Mouse (Mus musculus) stomach, embryonic 15.5 days (tissue): ENCODE measurements around the gene Tfpi. TPM values are rescaled to one million over a fixed set of nuclear protein-coding genes. Genes with fewer than 3 reads are reported as not detected.

Source experiments
- ATAC-seq: fragments of 200-750 bp; cut with Nextera tagmentation; 2 replicates; pipeline ENCODE4 v1.8.0; 2017; ENCODE audit warnings: low read depth, moderate number of reproducible peaks, moderate TSS enrichment; ENCODE audit not compliant: insufficient read depth, low FRiP score
- H3K27ac ChIP-seq: fragments of 300-500 bp; sonication (generic); 2 replicates; pipeline ENCODE4 v1.5.1; 2015; ENCODE audit warnings: mild to moderate bottlenecking, inconsistent platforms
- H3K27me3 ChIP-seq: fragments of 300-500 bp; sonication (generic); replicated peaks from 2 replicates; pipeline ENCODE4 v1.6.1; 2015; ENCODE audit warnings: inconsistent platforms
- H3K36me3 ChIP-seq: fragments of 300-500 bp; sonication (generic); 2 replicates; pipeline ENCODE4 v1.6.1; 2015; ENCODE audit warnings: inconsistent platforms
- H3K4me1 ChIP-seq: fragments of 300-500 bp; sonication (generic); 2 replicates; pipeline ENCODE4 v1.6.1; 2015; ENCODE audit warnings: inconsistent platforms
- H3K4me2 ChIP-seq: fragments of 300-500 bp; sonication (generic); 2 replicates; pipeline ENCODE4 v1.6.1; 2015; ENCODE audit warnings: mild to moderate bottlenecking, inconsistent platforms
- H3K4me3 ChIP-seq: fragments of 300-500 bp; sonication (generic); replicated peaks from 2 replicates; pipeline ENCODE4 v1.5.1; 2015; ENCODE audit warnings: inconsistent platforms
- H3K9ac ChIP-seq: fragments of 300-500 bp; sonication (generic); 2 replicates; pipeline ENCODE4 v1.6.1; 2015; ENCODE audit warnings: inconsistent platforms
- H3K9me3 ChIP-seq: fragments of 300-500 bp; sonication (generic); 2 replicates; pipeline ENCODE4 v1.6.1; 2016; ENCODE audit warnings: inconsistent platforms
- WGBS: fragments of 180-500 bp; shearing (Covaris S2); methylation state at CpG from one replicate; pipeline ENCODE4 v1.1.7; 2015; 5-methylcytosine and 5-hydroxymethylcytosine counted together
- polyA plus RNA-seq: library from polyadenylated mRNA; unstranded; fragments of >200 nt; fragmentation: Nextera tagmentation; extraction: Ambion mirVana; gene quantifications from 2 replicates; pipeline ENCODE4 v1.2.1, GENCODE M21; 2015

The Tfpi gene
- polyA plus RNA-seq, 1 experiment from 2014 or later = 47.4 TPM

DNA sequence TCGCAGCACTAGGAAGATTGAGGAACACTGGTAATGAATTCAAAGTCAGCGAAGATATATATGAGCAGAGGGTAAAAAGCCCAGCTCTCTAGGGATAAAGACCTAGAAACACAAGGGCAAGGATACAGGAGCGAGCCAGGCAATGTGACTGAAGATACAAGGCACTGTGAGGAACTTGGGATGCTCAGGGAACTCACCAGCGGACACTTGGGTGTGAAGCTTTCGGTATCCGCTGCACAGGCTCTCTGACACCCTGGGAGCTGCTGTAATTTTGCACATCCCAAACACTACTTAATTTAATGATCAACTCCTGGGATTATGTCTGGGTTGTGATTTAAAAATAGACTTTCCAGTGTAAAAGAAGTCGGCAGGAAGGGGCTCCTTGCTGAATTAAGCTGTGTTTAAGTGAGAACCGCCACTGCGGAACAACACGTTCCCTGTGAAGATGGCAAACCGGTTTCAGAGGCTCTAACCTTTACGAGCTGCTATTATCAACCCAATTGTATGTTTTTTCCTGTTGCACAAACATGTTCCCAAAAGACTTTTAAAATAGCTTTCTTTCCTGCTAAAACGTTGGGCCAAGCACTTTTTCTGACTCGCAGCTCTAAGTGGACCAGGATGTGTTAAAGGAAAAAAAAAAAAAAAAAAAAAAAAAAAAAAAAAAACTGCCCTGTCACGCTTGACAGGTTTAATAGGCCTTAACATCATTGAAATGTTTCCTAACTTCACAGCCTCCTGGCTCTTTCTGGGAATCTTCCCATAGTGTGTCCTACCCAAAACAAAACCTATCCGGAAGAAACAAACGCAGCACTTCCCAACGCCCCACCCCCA is 89.8 kb downstream of the Tfpi start:
- Histone ChIP-seq H3K9me3 (no peaks in the 10 kb centered on the region), H3K4me2 (peak overlapping the region; percentile 22; the same call in 1 of the 2 replicates), H3K4me3 (no peak overlapping the region), H3K27ac (peak overlapping the region; percentile 65), H3K4me1 (0 out of 2 replicates have a peak, but pooled peaks cover 3% of the 10 kb centered on the region), H3K27me3 (no peaks in the 10 kb centered on the region), H3K36me3 (no peaks in the 10 kb centered on the region), H3K9ac (no peak overlapping the region)
- WGBS = 50% methylated on average over 18 of the region's 18 CpGs
- ATAC-seq = peak; percentile 35; the same call in 1 of the 2 replicates

DNA sequence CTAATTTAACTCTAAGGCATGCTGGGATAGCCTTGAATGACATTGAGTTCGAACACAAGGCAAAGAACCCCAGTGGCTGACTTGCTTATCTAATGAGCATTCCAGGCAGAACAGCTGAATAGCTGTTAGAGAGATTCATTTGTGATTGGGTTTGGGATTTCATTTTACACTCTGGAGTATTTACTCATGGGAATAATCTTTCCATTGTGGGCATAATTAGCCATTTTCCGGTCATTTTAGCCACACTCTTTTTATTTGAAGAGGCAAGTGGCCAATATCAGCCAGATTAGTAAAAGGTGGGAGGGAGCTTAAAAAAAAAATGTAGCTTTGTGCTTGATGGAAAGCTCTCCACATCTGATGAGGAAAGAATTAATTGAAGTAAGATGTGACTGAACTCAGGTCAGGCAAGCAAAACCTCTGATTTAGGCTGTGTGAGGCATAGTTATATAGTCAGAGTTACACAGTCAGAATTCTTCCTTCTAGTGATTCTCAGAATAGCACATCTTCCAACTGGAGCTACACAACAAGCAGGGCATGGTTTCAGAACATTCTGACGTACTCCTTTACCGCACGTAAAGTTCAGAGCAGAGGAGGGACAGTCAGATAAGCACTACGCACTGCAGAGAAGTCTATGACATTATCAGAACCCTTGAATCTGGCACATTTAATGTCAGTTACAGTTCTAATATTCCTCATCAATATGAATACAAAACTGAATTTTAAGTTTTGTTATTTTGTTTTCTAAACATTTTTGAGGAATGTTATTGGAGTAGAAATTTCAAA is 91.5 kb downstream of the Tfpi start:
- Histone ChIP-seq H3K36me3 (no peaks in the 10 kb centered on the region), H3K4me3 (no peak overlapping the region), H3K9ac (no peak overlapping the region), H3K4me2 (no peak overlapping the region), H3K4me1 (0 out of 2 replicates have a peak, but pooled peaks cover 3% of the 10 kb centered on the region), H3K27me3 (no peaks in the 10 kb centered on the region), H3K27ac (no peak overlapping the region), H3K9me3 (no peaks in the 10 kb centered on the region)
- WGBS = 76% methylated on average over 6 of the region's 6 CpGs
- no peak for ATAC-seq

DNA sequence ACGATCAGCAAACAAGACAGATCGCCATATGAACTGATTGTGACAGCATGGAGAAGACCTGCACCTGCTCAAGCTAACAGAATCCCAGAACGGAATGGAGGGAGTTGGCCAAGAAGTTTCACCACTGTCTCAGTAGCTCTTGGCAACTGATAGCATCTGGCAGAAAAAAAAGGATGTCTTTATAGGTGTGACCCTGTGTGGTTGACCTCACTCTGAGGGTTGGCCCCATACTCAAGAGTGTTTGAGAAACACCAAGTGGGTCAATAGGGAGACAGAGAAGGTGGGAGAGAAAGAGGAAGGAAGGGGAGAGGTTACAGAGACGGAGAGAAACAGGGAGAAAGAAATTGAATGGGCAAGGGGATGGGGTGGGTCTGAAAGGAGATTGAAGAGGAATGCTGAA is 92.7 kb downstream of the Tfpi start:
- H3K27ac ChIP-seq = no peak overlapping the region
- H3K4me1 ChIP-seq = 0 out of 2 replicates have a peak, but pooled peaks cover 3% of the 10 kb centered on the region
- no peak for ATAC-seq
- H3K9ac ChIP-seq = no peak overlapping the region
- no peaks in the 10 kb centered on the region for H3K27me3 ChIP-seq
- WGBS = 68% methylated on average over 4 of the region's 4 CpGs
- no peak overlapping the region for H3K4me3 ChIP-seq
- H3K9me3 ChIP-seq = no peaks in the 10 kb centered on the region
- H3K4me2 ChIP-seq = no peak overlapping the region
- no peaks in the 10 kb centered on the region for H3K36me3 ChIP-seq

Other genes with a start within 250 kb of the Tfpi start
- gene Calcrl, start 51.4 kb downstream of the Tfpi start, polyA plus RNA-seq = 33.8 and 38.3 TPM in 2 replicates
- gene Ctnnd1, start 174.0 kb upstream of the Tfpi start, polyA plus RNA-seq = 60.0 and 71.9 TPM in 2 replicates
- 0.18 and 0.22 TPM in 2 replicates for gene Btbd18, start 182.3 kb upstream of the Tfpi start, polyA plus RNA-seq
- gene Selenoh, start 194.0 kb upstream of the Tfpi start, polyA plus RNA-seq = 221 and 237 TPM in 2 replicates
- gene Gm28635, start 201.3 kb upstream of the Tfpi start, polyA plus RNA-seq = not detected in 2 replicates
- 31.1 and 34.5 TPM in 2 replicates for gene Med19, start 201.6 kb upstream of the Tfpi start, polyA plus RNA-seq
- 119 and 133 TPM in 2 replicates for gene Tmx2, start 202.4 kb upstream of the Tfpi start, polyA plus RNA-seq
- 27.8 and 28.5 TPM in 2 replicates for gene Zdhhc5, start 238.4 kb upstream of the Tfpi start, polyA plus RNA-seq